Mouse (Mus musculus): ENCODE results near the gene Upp2.

Upp2 gene

GRCm38 (mm10) chr2:58615766-58616165 is 48.7 kb downstream of the Upp2 start:
- DNase-seq (ENCODE audit: low spot score): no peak

- DNase-seq (ENCODE audit: low spot score): no peak
Observed at GRCm38 (mm10) chr2:58625186-58625585, 58.1 kb downstream of the Upp2 start.

GRCm38 (mm10) chr2:58625681-58626080 is 58.6 kb downstream of the Upp2 start:
- DNase-seq (ENCODE audit: low spot score): no peak

GRCm38 (mm10) chr2:58626136-58626769 is 59.2 kb downstream of the Upp2 start:
- no peak for DNase-seq (ENCODE audit: low spot score)

- DNase-seq (ENCODE audit: low spot score): no peak
Observed at GRCm38 (mm10) chr2:58627981-58628380, 60.9 kb downstream of the Upp2 start.

- DNase-seq (ENCODE audit: low spot score): no peak
Observed at GRCm38 (mm10) chr2:58628993-58629392, 61.9 kb downstream of the Upp2 start.

GRCm38 (mm10) chr2:58629440-58629839 is 62.3 kb downstream of the Upp2 start:
- DNase-seq (ENCODE audit: low spot score): no peak

- DNase-seq (ENCODE audit: low spot score): no peak
Observed at GRCm38 (mm10) chr2:58633791-58634190, 66.7 kb downstream of the Upp2 start.

GRCm38 (mm10) chr2:58641761-58642555 is 74.9 kb downstream of the Upp2 start:
- DNase-seq (ENCODE audit: low spot score): no peak

- no peak for DNase-seq (ENCODE audit: low spot score)
Observed at GRCm38 (mm10) chr2:58645667-58646066, 78.6 kb downstream of the Upp2 start.

GRCm38 (mm10) chr2:58655169-58655568 is 88.1 kb downstream of the Upp2 start:
- no peak for DNase-seq (ENCODE audit: low spot score)

GRCm38 (mm10) chr2:58656959-58657358 is 89.9 kb downstream of the Upp2 start:
- DNase-seq (ENCODE audit: low spot score): no peak

GRCm38 (mm10) chr2:58657855-58658254 is 90.8 kb downstream of the Upp2 start:
- no peak for DNase-seq (ENCODE audit: low spot score)

GRCm38 (mm10) chr2:58660591-58660990 is 93.5 kb downstream of the Upp2 start:
- DNase-seq (ENCODE audit: low spot score): no peak

GRCm38 (mm10) chr2:58661116-58661515 is 94.0 kb downstream of the Upp2 start:
- no peak for DNase-seq (ENCODE audit: low spot score)

- no peak for DNase-seq (ENCODE audit: low spot score)
Observed at GRCm38 (mm10) chr2:58662661-58663060, 95.6 kb downstream of the Upp2 start.

- no peak for DNase-seq (ENCODE audit: low spot score)
Observed at GRCm38 (mm10) chr2:58663404-58664120, 96.5 kb downstream of the Upp2 start.

GRCm38 (mm10) chr2:58665081-58665814 is 98.2 kb downstream of the Upp2 start:
- DNase-seq (ENCODE audit: low spot score): peak; percentile 23

GRCm38 (mm10) chr2:58667298-58667697 is 100.2 kb downstream of the Upp2 start:
- no peak for DNase-seq (ENCODE audit: low spot score)

GRCm38 (mm10) chr2:58667991-58668390 is 100.9 kb downstream of the Upp2 start:
- DNase-seq (ENCODE audit: low spot score): no peak

GRCm38 (mm10) chr2:58669114-58669513 is 102.0 kb downstream of the Upp2 start:
- DNase-seq (ENCODE audit: low spot score): no peak

GRCm38 (mm10) chr2:58672520-58672919 is 105.4 kb downstream of the Upp2 start:
- DNase-seq (ENCODE audit: low spot score): no peak

Data from urinary bladder, postnatal 10 days (tissue).